Mouse (Mus musculus): ENCODE data around the gene Rasa2. TPM values are rescaled to one million over a fixed set of nuclear protein-coding genes. Genes with fewer than 3 reads are reported as not detected.
"Not testable (repeated sequence)": the region's sequence is repeated elsewhere in the genome, so short reads cannot be mapped to it uniquely, and the experiment has no call there.

Rasa2 gene
- total RNA-seq, 2 experiments from 2014 or later: 33.6 to 33.7 TPM

GRCm38 (mm10) chr9:96646668-96647295, 15.4 kb upstream of the Rasa2 start:
- intact Hi-C loops (cut with DNase I): loop anchor here (10.0 kb wide), 1 partner anchor 362 kb away; no protein-coding TSS in a partner anchor
- no peak for DNase-seq (ENCODE audit: low spot score in 2 of 2)

- DNase-seq (ENCODE audit: low spot score in 2 of 2): no peak
Measured at GRCm38 (mm10) chr9:96644840-96645239, 13.4 kb upstream of the Rasa2 start.

GRCm38 (mm10) chr9:96644002-96644401, 12.6 kb upstream of the Rasa2 start:
- intact Hi-C loops (cut with DNase I): loop anchor here (10.0 kb wide), 1 partner anchor 359 kb away; no protein-coding TSS in a partner anchor
- DNase-seq (ENCODE audit: low spot score in 2 of 2): not testable (repeated sequence)

More at GRCm38 (mm10) chr9:96644840-96645239, 13.4 kb upstream of the Rasa2 start:
- intact Hi-C loops (cut with DNase I): loop anchor here (10.0 kb wide), 1 partner anchor 360 kb away; no protein-coding TSS in a partner anchor

GRCm38 (mm10) chr9:96639451-96639850, 8.0 kb upstream of the Rasa2 start:
- intact Hi-C loops (cut with DNase I): no loop called here
- DNase-seq (ENCODE audit: low spot score in 2 of 2): peak in 1 of 2 experiments; percentile 29

GRCm38 (mm10) chr9:96638508-96638907, 7.1 kb upstream of the Rasa2 start:
- no peak for DNase-seq (ENCODE audit: low spot score in 2 of 2)
- intact Hi-C loops (cut with DNase I): no loop called here

GRCm38 (mm10) chr9:96637157-96637548, 5.7 kb upstream of the Rasa2 start:
- DNase-seq (ENCODE audit: low spot score in 2 of 2): no peak
- intact Hi-C loops (cut with DNase I): no loop called here

- no peak for DNase-seq (ENCODE audit: low spot score in 2 of 2)
- intact Hi-C loops (cut with DNase I): no loop called here
Measured at GRCm38 (mm10) chr9:96636423-96637156, 5.2 kb upstream of the Rasa2 start.

- intact Hi-C loops (cut with DNase I): no loop called here
- no peak for DNase-seq (ENCODE audit: low spot score in 2 of 2)
Measured at GRCm38 (mm10) chr9:96635899-96636298, 4.5 kb upstream of the Rasa2 start.

- no peak for DNase-seq (ENCODE audit: low spot score in 2 of 2)
- intact Hi-C loops (cut with DNase I): no loop called here
Measured at GRCm38 (mm10) chr9:96635176-96635575, 3.8 kb upstream of the Rasa2 start.

- intact Hi-C loops (cut with DNase I): no loop called here
- no peak for DNase-seq (ENCODE audit: low spot score in 2 of 2)
Measured at GRCm38 (mm10) chr9:96633771-96634170, 2.4 kb upstream of the Rasa2 start.

- intact Hi-C loops (cut with DNase I): no loop called here
- no peak for DNase-seq (ENCODE audit: low spot score in 2 of 2)
Measured at GRCm38 (mm10) chr9:96632756-96633155, 1.3 kb upstream of the Rasa2 start.

- DNase-seq (ENCODE audit: low spot score in 2 of 2): no peak
- intact Hi-C loops (cut with DNase I): no loop called here
Measured at GRCm38 (mm10) chr9:96632073-96632690, 765 bp upstream of the Rasa2 start.

- DNase-seq (ENCODE audit: low spot score in 2 of 2): peak; percentile 33 to 55
- intact Hi-C loops (cut with DNase I): no loop called here
Measured at GRCm38 (mm10) chr9:96630571-96631388, 637 bp downstream of the Rasa2 start.

GRCm38 (mm10) chr9:96629151-96629550, 2.3 kb downstream of the Rasa2 start:
- DNase-seq (ENCODE audit: low spot score in 2 of 2): no peak
- intact Hi-C loops (cut with DNase I): no loop called here

- DNase-seq (ENCODE audit: low spot score in 2 of 2): no peak
- intact Hi-C loops (cut with DNase I): no loop called here
Measured at GRCm38 (mm10) chr9:96627557-96628085, 3.8 kb downstream of the Rasa2 start.

GRCm38 (mm10) chr9:96627042-96627441, 4.4 kb downstream of the Rasa2 start:
- DNase-seq (ENCODE audit: low spot score in 2 of 2): no peak
- intact Hi-C loops (cut with DNase I): no loop called here

GRCm38 (mm10) chr9:96618448-96619176, 12.8 kb downstream of the Rasa2 start:
- intact Hi-C loops (cut with DNase I): no loop called here
- DNase-seq (ENCODE audit: low spot score in 2 of 2): no peak

- intact Hi-C loops (cut with DNase I): no loop called here
- no peak for DNase-seq (ENCODE audit: low spot score in 2 of 2)
Measured at GRCm38 (mm10) chr9:96612297-96612696, 19.1 kb downstream of the Rasa2 start.
